Mouse (Mus musculus) liver, adult (tissue): ENCODE results near the gene Rap1b.

Experiments used
- GATA4 ChIP-seq: IDR thresholded peaks from 2 replicates; pipeline ENCODE4 v1.6.1; 2014; ENCODE audit warnings: mild to moderate bottlenecking, low read length; ENCODE audit not compliant: insufficient replicate concordance

Gene Rap1b

DNA sequence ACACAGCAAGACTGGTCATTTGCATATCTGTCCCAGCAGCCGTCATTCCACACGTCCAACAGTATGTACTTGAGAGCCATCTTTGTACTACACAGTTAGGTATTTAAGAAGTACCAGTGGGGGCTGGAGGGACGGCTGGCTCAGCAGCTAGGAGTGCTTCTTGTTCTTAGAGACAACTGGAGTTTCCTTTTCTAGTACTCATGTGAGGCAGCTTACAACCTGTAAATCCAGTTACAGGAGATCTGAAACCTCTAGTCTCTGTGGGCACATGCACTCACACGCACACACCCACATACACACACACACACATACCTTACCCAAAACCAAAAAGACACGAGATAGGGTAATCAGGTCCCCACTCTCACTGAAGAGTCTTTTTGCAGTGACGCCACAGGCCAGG is 18.9 kb upstream of the Rap1b start:
- TF ChIP-seq GATA4, result no peak

DNA sequence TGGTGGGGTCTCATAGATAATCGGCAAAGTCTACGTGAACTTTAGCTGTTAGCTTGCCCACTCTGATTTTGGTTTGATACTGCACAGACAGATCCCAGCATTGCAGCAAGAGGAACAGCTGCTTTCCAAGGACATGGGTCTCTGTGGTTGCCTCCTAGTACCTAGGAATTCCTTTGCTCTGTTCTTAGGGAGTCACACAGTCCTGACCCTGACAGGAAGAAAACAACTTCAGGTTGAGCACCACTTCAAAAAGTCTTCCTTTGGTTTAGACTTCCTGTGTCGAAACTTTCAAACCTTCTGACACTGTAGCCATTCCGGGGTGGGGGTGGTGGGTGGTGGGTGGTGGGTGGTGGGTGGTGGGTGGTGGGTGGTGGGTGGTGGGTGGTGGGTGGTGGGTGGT is 18.4 kb upstream of the Rap1b start:
- TF ChIP-seq GATA4, result no peak

GRCm38 (mm10) chr10:117862014-117862580 is 16.3 kb upstream of the Rap1b start:
- no peak for TF ChIP-seq GATA4

DNA sequence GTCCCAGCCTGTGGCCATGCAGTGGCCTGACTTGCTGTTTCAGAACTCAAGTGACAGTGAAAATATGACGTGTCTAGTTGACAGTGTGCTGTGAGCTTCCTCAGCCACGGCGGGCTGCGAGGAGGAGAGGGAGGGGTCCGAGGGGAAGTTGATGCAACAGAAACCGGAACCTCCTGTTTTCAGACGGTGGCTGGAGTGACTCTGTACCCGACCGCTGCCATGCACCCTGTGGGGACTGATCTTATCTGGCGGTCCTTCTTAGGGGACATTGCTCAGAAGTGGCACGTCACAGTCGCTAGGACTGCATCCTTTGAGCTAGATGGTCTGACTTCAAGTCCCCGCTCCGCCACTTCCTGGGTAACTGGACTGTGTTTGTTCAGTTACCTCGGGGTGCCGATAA is 15.1 kb upstream of the Rap1b start:
- TF ChIP-seq GATA4, result no peak

GRCm38 (mm10) chr10:117860361-117860760 is 14.5 kb upstream of the Rap1b start:
- TF ChIP-seq GATA4, result no peak

GRCm38 (mm10) chr10:117859800-117860199 is 14.0 kb upstream of the Rap1b start:
- TF ChIP-seq GATA4, result no peak

DNA sequence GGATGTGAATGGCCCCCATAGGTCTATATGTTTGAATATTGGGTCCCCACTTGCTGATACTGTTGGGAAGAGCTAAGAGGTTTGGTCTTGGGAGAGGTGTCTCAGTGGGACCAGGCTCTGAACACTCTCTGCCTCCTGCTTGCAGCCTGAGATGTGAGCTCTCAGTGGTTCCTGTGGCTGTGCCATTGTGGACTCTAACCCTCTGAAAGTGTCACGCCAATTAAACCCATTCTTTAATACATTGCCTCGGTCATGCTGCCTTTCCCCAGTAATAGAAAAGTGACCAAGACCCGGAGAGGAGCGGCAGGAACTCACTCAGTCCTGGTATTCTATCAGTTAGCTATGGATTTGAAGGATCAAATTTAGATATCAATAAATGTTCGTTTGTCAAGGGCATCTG is 12.4 kb upstream of the Rap1b start:
- no peak for TF ChIP-seq GATA4

DNA sequence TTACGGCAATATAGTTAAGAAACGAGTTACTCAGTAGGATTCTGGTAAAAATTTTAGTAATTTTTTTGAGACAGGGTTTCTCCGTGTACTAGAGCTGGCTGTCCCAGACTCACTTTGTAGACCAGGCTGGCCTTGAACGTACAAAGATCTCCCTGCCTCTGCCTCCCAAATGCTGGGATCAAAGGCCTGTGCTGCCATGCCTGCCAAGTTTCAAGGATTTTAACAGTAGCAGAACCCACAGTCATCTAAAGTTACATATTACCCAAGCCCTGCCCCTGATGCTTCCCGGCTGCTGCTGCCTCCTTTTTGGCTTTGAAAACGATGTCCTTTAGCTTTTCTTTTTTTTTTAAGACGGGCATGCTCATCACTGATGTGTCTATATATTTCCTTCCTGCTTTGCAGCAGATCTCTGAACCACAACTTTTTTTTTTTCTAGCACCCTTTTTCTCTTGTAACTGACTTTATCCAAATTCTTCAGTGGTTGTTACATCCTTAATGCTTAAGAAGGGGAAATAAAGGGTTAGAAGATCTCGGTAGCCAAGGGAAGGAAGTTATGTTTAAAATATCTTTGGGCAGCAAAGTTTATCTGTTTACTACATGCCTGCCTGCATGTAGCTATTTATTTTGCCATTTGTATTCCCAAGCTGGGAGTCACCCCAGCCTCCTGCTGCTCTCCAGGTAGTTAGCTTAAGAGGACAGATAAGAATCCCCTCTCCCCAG is 10.3 kb upstream of the Rap1b start:
- no peak for TF ChIP-seq GATA4

- no peak for TF ChIP-seq GATA4
Measured at GRCm38 (mm10) chr10:117852648-117853192, 6.9 kb upstream of the Rap1b start.

- TF ChIP-seq GATA4, result no peak
Measured at GRCm38 (mm10) chr10:117848981-117849380, 3.1 kb upstream of the Rap1b start.

- TF ChIP-seq GATA4, result no peak
Measured at GRCm38 (mm10) chr10:117846796-117847195, 961 bp upstream of the Rap1b start.

GRCm38 (mm10) chr10:117846260-117846632 is 411 bp upstream of the Rap1b start:
- TF ChIP-seq GATA4, result no peak

DNA sequence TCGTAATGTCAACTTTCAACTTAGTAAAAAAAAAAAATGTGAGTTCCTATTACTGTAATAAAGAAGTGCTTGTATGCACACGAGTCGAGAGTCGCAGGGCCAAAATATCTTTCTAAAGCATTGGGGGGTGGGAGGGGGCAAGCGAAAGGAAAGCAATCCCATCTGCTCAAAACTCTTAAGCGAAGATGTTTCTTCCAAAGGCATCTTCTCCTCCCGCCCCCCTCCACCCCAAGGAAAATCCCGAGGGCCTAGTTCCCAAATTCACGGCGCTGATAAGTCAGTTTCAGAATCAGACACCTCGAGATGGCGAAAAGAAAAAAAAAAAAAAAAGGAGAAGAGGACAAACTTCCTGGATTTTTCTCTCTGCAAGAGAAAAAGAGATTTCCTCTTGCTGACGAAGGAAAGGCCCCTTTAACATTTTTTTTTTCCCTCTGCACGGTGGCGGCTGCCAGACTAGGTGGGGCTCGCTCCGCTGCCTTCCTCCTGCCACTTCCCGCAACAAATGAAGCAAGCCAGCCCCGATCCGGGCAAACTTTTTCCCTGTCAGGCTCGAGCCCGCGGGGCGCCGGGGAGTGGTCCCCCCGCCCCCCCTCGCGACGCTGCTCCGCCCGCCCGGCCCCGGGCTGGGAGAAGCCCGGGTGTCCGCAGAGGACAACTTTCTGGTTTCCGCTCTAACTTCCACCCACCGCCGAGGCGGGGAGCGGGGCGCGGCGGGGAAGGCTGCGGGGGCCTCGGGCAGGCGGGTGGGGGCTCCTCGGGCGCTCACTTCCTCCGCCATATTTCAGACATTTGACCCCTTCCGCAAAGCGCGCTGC is 846 bp downstream of the Rap1b start:
- no peak for TF ChIP-seq GATA4

- no peak for TF ChIP-seq GATA4
Measured at GRCm38 (mm10) chr10:117844279-117844678, 1.6 kb downstream of the Rap1b start.

GRCm38 (mm10) chr10:117843690-117844089 is 2.1 kb downstream of the Rap1b start:
- TF ChIP-seq GATA4, result no peak

GRCm38 (mm10) chr10:117841765-117842164 is 4.1 kb downstream of the Rap1b start:
- no peak for TF ChIP-seq GATA4

DNA sequence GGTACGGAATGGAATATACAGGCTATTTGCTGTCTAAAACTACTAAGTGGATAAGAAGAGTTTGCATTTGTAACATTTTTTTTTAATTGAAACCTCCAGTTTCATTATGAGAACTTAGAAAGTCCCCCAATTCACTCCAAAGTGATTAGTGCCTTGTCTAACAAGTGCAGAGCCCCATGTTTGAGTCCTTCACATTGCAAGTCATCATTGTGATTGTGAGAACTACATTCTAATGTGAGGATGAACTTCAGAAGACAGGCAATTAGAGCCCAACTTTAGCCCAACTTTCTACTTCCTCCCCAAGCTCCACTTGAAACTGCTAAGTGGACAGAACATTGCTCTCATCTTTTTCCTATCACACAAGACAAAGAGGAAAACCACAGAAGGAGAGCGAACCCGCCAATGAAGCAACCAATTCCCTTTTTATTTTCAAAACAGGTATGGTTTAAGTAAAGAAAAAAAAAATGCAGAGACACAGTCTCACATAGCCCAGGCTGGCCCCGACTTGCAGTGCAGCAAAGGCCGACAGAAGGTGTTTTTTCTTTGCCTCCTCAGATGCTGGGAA is 5.3 kb downstream of the Rap1b start:
- no peak for TF ChIP-seq GATA4
